Mouse (Mus musculus) liver, adult 2 months (tissue): Measurements from ENCODE around the gene Gemin7.

Experiments used
- CTCF ChIP-seq: fragments of 200-500 bp; IDR thresholded peaks from 2 replicates; pipeline ENCODE4 v1.5.1; 2011; ENCODE audit warnings: low read depth, low read length, control low read depth
- POLR2A ChIP-seq: fragments of 200-500 bp; IDR thresholded peaks from 2 replicates; pipeline ENCODE4 v1.6.1; 2011; ENCODE audit warnings: low read length, control low read depth; ENCODE audit not compliant: insufficient read depth; ENCODE audit errors: extremely low read depth

DNA sequence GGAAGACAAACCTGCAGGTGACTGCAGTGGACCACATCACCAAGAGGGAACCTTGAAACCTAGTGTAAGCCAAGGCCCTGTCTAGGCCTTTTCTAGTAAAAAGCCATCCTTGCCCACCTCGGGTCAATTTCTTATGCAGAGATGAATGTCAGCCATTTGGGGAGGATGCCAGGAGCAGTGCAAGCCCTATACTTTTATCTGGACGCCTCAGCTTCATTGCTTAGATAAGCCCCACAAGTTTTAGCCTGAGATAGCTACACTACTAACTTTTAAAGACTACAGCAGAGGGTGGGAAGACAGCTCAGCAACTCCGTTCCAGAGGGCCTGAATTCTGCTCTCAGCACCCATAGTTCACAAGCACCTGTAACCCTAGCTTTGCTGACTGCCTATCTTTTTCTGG lies 13.5 kb downstream of the Gemin7 start:
- no peak for TF ChIP-seq CTCF
- no peak for TF ChIP-seq POLR2A
